Mouse (Mus musculus): Measurements from ENCODE around the gene Slfn9. TPM values are rescaled to one million over a fixed set of nuclear protein-coding genes. Genes with fewer than 3 reads are reported as not detected.
A peak's percentile ranks its signal among the peaks of the same experiment; 100 is the strongest.
"Not testable (repeated sequence)": the region's sequence is repeated elsewhere in the genome, so short reads cannot be mapped to it uniquely, and the experiment has no call there.

Gene Slfn9
- polyA plus RNA-seq, 1 experiment, result 0.94 TPM

DNA sequence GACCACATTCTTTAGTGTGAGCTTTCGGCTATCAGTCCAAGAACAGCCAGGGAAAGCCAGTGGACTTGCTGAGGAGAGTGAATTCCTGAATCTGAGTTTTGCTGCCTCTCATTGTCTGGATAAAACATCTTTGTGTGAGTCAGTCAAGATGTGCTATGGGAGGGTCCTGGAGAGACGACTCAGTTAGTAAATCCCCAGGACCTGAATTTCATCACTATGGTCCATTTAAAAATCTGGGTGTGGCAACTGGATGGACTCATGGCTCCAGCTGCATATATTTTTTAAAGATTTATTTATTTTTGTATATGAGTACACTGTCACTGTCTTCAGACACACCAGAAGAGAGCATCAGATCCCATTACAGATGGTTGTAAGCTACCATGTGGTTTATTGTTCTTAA, 46.0 kb downstream of the Slfn9 start:
- Histone ChIP-seq H3K36me3 (ENCODE audit: control insufficient read depth, insufficient read depth) (no peaks in the 10 kb centered on the region), H3K4me3 (ENCODE audit: insufficient read depth, poor library complexity, severe bottlenecking) (no peak overlapping the region), H3K79me3 (ENCODE audit: low read depth) (no peaks in the 10 kb centered on the region), H3K79me2 (ENCODE audit: control insufficient read depth, insufficient read depth) (no peaks in the 10 kb centered on the region), H3ac (ENCODE audit: control insufficient read depth, insufficient read length, low read depth) (no peak overlapping the region), H3K27me3 (ENCODE audit: control insufficient read depth, insufficient read depth, insufficient read length) (no peaks in the 10 kb centered on the region)
- peak; percentile 66 for TF ChIP-seq CEBPB (IDR thresholded peaks at IDR 0.05; ENCODE audit: low read depth)
- no peak for TF ChIP-seq MYOG (IDR thresholded peaks at IDR 0.05; ENCODE audit: control insufficient read depth, extremely low read depth, insufficient read length)

DNA sequence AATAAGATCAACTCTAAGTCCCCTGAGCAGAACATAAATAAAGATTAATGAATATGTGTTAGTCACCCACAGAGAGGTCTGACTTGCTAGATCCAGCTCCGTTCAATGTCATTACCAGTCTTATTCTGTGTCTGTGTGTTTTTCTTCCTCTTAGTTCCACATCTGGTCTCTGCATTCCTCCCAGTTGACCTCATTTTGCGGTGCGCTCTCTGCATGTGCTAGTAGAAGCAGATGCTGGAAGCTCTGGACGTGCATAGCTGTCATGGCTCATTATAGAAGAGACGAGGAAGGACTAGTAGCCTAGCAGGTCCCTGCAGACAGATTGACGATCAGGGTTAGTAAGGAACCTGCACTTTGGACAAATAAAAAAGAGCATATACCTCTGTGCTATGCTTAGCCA, 48.3 kb downstream of the Slfn9 start:
- Histone ChIP-seq H3K79me3 (ENCODE audit: low read depth) (no peaks in the 10 kb centered on the region), H3K36me3 (ENCODE audit: control insufficient read depth, insufficient read depth) (no peaks in the 10 kb centered on the region), H3K27me3 (ENCODE audit: control insufficient read depth, insufficient read depth, insufficient read length) (no peaks in the 10 kb centered on the region), H3ac (ENCODE audit: control insufficient read depth, insufficient read length, low read depth) (no peak overlapping the region), H3K79me2 (ENCODE audit: control insufficient read depth, insufficient read depth) (no peaks in the 10 kb centered on the region), H3K4me3 (ENCODE audit: insufficient read depth, poor library complexity, severe bottlenecking) (no peak overlapping the region)
- TF ChIP-seq FOSL1 (IDR thresholded peaks at IDR 0.05; ENCODE audit: insufficient read depth, low read length, poor library complexity, severe bottlenecking) (no peak), CEBPB (IDR thresholded peaks at IDR 0.05; ENCODE audit: low read depth) (no peak), CTCF (IDR thresholded peaks at IDR 0.05; ENCODE audit: control insufficient read depth, insufficient read depth, insufficient read length) (no peak), USF1 (IDR thresholded peaks at IDR 0.05; ENCODE audit: low read depth) (no peak), MAX (IDR thresholded peaks at IDR 0.05) (no peak), MYOG (IDR thresholded peaks at IDR 0.05; ENCODE audit: control insufficient read depth, extremely low read depth, insufficient read length) (no peak), MYOD1 (IDR thresholded peaks at IDR 0.05; ENCODE audit: control insufficient read depth, insufficient read length, low read depth) (no peak)

GRCm38 (mm10) chr11:82933186-82933585, 58.4 kb downstream of the Slfn9 start:
- no peak overlapping the region for H3K4me3 ChIP-seq (ENCODE audit: insufficient read depth, poor library complexity, severe bottlenecking)
- no peak overlapping the region for H3ac ChIP-seq (ENCODE audit: control insufficient read depth, insufficient read length, low read depth)
- no peaks in the 10 kb centered on the region for H3K79me3 ChIP-seq (ENCODE audit: low read depth)
- TF ChIP-seq MAX (IDR thresholded peaks at IDR 0.05) (no peak), CEBPB (IDR thresholded peaks at IDR 0.05; ENCODE audit: low read depth) (no peak), MYOG (IDR thresholded peaks at IDR 0.05; ENCODE audit: control insufficient read depth, extremely low read depth, insufficient read length) (no peak), USF1 (IDR thresholded peaks at IDR 0.05; ENCODE audit: low read depth) (no peak), CTCF (IDR thresholded peaks at IDR 0.05; ENCODE audit: control insufficient read depth, insufficient read depth, insufficient read length) (no peak), MYOD1 (IDR thresholded peaks at IDR 0.05; ENCODE audit: control insufficient read depth, insufficient read length, low read depth) (no peak), FOSL1 (IDR thresholded peaks at IDR 0.05; ENCODE audit: insufficient read depth, low read length, poor library complexity, severe bottlenecking) (no peak)
- no peaks in the 10 kb centered on the region for H3K36me3 ChIP-seq (ENCODE audit: control insufficient read depth, insufficient read depth)
- H3K79me2 ChIP-seq (ENCODE audit: control insufficient read depth, insufficient read depth), result no peaks in the 10 kb centered on the region
- H3K27me3 ChIP-seq (ENCODE audit: control insufficient read depth, insufficient read depth, insufficient read length), result no peaks in the 10 kb centered on the region

GRCm38 (mm10) chr11:82931671-82932450, 59.8 kb downstream of the Slfn9 start:
- not testable (repeated sequence) for H3K36me3 ChIP-seq (ENCODE audit: control insufficient read depth, insufficient read depth); H3K27me3 ChIP-seq (ENCODE audit: control insufficient read depth, insufficient read depth, insufficient read length); H3K79me3 ChIP-seq (ENCODE audit: low read depth); H3ac ChIP-seq (ENCODE audit: control insufficient read depth, insufficient read length, low read depth); H3K4me3 ChIP-seq (ENCODE audit: insufficient read depth, poor library complexity, severe bottlenecking); H3K79me2 ChIP-seq (ENCODE audit: control insufficient read depth, insufficient read depth)

GRCm38 (mm10) chr11:82931161-82931560, 60.5 kb downstream of the Slfn9 start:
- H3K4me3 ChIP-seq (ENCODE audit: insufficient read depth, poor library complexity, severe bottlenecking); H3K27me3 ChIP-seq (ENCODE audit: control insufficient read depth, insufficient read depth, insufficient read length); H3K79me3 ChIP-seq (ENCODE audit: low read depth): not testable (repeated sequence)

DNA sequence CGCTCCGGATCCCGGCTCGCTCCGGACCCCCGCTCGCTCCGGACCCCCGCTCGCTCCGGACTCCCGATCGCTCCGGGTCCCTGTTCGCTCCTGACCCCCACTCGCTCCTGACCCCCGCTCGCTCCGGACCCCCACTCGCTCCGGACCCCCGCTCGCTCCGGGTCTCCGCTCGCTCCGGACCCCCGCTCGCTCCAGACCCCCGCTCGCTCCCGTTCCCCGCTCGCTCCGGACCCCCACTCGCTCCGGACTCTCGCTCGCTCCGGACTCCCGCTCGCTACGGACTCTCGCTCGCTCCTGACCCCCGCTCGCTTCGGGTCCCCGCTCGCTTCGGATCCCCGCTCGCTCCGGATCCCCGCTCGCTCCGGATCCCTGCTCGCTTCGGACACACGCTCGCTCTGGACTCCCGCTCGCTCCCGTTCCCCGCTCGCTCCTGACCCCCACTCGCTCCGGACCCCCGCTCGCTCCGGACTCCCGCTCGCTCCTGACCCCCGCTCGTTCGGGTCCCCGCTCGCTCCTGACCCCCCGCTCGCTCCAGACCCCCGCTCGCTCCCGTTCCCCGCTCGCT, 61.2 kb downstream of the Slfn9 start:
- H3K79me2 ChIP-seq (ENCODE audit: control insufficient read depth, insufficient read depth); H3K79me3 ChIP-seq (ENCODE audit: low read depth); H3ac ChIP-seq (ENCODE audit: control insufficient read depth, insufficient read length, low read depth); H3K27me3 ChIP-seq (ENCODE audit: control insufficient read depth, insufficient read depth, insufficient read length); H3K4me3 ChIP-seq (ENCODE audit: insufficient read depth, poor library complexity, severe bottlenecking); H3K36me3 ChIP-seq (ENCODE audit: control insufficient read depth, insufficient read depth): not testable (repeated sequence)

More at GRCm38 (mm10) chr11:82931161-82931560, 60.5 kb downstream of the Slfn9 start:
- H3ac ChIP-seq (ENCODE audit: control insufficient read depth, insufficient read length, low read depth); H3K36me3 ChIP-seq (ENCODE audit: control insufficient read depth, insufficient read depth); H3K79me2 ChIP-seq (ENCODE audit: control insufficient read depth, insufficient read depth): not testable (repeated sequence)

GRCm38 (mm10) chr11:82929633-82929950, 62.0 kb downstream of the Slfn9 start:
- Histone ChIP-seq H3K79me2 (ENCODE audit: control insufficient read depth, insufficient read depth) (no peaks in the 10 kb centered on the region), H3ac (ENCODE audit: control insufficient read depth, insufficient read length, low read depth) (no peak overlapping the region), H3K36me3 (ENCODE audit: control insufficient read depth, insufficient read depth) (no peaks in the 10 kb centered on the region), H3K79me3 (ENCODE audit: low read depth) (no peaks in the 10 kb centered on the region), H3K4me3 (ENCODE audit: insufficient read depth, poor library complexity, severe bottlenecking) (no peak overlapping the region), H3K27me3 (ENCODE audit: control insufficient read depth, insufficient read depth, insufficient read length) (no peaks in the 10 kb centered on the region)
- no peak for TF ChIP-seq MAX (IDR thresholded peaks at IDR 0.05)
- TF ChIP-seq MYOD1 (IDR thresholded peaks at IDR 0.05; ENCODE audit: control insufficient read depth, insufficient read length, low read depth), result no peak
- no peak for TF ChIP-seq CTCF (IDR thresholded peaks at IDR 0.05; ENCODE audit: control insufficient read depth, insufficient read depth, insufficient read length)
- peak; percentile 33 for TF ChIP-seq CEBPB (IDR thresholded peaks at IDR 0.05; ENCODE audit: low read depth)
- no peak for TF ChIP-seq MYOG (IDR thresholded peaks at IDR 0.05; ENCODE audit: control insufficient read depth, extremely low read depth, insufficient read length)
- TF ChIP-seq FOSL1 (IDR thresholded peaks at IDR 0.05; ENCODE audit: insufficient read depth, low read length, poor library complexity, severe bottlenecking), result no peak

Data from C2C12 (cell line).